Mouse (Mus musculus) embryo, embryonic 11 days (tissue): ENCODE measurements at regions not wholly inside any gene's neighbourhood (a gene's known extent, or its start where the extent isn't known, plus 50 kb on each side); places are given as distances from the start of the nearest gene placed in this dataset.

ENCODE experiments used
- DNase-seq: peaks from one replicate; pipeline ENCODE4 v3.0.0-alpha.2; 2015

DNA sequence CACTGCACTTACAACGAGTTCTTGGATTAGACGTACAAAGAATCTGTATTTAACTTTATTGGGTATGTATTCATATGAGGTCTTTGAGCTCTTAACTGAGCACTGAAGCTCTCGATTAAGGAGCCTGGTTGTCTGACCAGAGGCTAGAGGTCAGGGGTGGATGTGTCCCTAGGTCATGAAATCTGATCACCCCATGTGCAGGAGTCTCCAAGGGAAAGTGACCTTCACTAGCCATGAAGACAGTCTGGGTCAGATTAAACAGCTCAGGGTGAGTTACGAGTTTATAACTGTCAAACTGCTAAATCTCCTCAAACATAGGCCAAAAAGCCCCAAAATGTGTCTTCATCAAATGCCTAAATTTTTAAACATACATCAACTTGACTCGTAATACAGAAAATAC, 216.8 kb downstream of the Rchy1 start:
- no peak for DNase-seq

DNA sequence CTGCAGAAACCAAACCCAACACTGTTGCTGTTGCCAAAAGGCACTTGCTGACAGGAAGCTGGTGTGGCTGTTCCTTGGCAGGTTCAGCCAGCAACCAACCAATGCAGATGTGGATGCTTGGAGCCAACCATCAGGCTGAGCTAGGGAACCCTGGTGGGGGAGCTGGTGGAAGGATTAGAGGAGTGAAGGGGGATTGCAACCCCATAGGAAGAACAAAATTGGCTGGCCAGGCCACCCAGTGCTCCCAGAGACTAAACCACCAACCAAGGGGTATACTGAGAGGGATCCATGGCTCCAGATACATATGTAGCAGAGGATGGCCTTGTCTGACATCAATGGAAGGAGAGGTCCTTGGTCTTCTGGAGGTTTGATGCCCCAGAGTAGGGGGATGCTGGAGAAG, 218.5 kb downstream of the Rchy1 start:
- DNase-seq = no peak

DNA sequence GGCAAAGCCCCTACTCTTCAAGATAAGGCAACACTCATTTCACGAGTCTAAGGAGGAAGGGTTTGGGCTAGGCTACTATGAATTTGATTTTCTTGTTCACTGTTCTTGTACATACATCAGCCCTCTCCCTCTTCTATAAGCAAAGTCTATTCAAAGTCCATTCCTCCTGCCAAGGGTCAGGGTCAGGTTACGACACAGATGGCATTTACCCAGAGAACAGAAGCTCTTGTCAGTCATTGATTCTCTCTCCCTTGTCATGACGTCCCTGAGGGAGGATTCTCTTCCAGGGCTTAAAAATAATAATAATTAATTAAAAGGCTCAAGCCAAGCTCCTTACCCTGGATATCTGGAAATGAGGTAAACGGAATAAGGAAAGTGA, 222.7 kb downstream of the Rchy1 start:
- DNase-seq = peak; percentile 50

GRCm38 (mm10) chr5:91739433-91740158, 222.2 kb downstream of the Parm1 start:
- peak; percentile 41 for DNase-seq

DNA sequence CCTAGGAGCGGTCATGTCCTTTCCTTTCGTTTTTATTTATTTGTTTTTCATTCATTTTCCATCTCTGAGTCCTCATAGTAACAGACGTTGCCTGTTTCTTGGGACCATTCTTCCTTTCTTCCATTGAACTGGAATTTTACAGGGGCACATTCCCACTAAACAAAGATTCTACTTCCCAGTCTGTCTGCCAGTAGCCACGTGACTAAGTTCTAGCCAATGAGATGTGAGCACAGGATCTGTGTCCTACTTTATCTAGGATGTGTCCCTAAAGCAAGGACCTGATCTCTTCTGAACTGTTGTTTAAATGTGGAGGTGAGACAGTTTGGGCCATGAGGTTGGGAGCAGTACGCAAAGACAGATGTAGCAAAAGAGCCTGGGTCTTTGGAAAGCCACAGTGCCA, 214.6 kb downstream of the Parm1 start:
- no peak for DNase-seq

GRCm38 (mm10) chr5:91731155-91731554, 213.7 kb downstream of the Parm1 start:
- no peak for DNase-seq

- no peak for DNase-seq
Measured at GRCm38 (mm10) chr5:91729868-91730267, 212.5 kb downstream of the Parm1 start.

DNA sequence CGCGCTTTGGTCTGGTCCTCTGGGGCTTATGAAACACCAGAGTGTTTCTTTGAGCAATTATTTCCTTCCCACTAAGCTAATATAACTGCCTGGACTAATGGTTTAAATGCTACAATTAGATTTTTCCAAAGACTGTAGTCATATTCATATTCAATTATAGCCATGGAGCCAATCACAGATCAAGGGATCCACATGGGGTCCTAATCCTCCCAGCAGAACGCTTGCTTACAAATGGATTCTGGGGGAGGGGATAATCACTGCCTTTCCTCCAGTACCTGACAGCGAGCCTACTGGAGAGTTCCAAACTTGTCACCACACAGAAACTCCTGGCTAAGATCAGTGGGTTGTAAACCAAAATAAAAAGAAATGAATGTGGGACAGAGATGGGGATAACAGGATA, 212.0 kb downstream of the Parm1 start:
- no peak for DNase-seq

GRCm38 (mm10) chr5:91727448-91727847, 210.0 kb downstream of the Parm1 start:
- DNase-seq = no peak

DNA sequence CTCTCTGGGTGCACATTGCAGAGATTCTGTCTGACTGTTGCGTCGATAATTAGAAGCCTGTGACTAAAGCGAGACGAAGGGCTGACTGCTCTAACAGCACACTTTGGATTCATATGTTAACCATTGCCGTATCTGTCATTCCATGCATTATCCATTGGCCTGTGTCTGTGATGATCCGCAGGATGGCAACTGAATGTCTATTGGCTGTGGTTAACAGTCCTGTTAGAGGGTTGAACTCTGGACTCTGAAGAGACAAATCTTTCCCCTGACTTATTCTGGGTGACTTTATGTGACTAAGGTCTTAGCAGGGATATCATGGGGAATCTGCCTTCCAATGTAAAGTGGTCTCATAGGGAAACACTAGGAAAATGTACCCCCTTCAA, 208.7 kb downstream of the Parm1 start:
- DNase-seq = no peak

DNA sequence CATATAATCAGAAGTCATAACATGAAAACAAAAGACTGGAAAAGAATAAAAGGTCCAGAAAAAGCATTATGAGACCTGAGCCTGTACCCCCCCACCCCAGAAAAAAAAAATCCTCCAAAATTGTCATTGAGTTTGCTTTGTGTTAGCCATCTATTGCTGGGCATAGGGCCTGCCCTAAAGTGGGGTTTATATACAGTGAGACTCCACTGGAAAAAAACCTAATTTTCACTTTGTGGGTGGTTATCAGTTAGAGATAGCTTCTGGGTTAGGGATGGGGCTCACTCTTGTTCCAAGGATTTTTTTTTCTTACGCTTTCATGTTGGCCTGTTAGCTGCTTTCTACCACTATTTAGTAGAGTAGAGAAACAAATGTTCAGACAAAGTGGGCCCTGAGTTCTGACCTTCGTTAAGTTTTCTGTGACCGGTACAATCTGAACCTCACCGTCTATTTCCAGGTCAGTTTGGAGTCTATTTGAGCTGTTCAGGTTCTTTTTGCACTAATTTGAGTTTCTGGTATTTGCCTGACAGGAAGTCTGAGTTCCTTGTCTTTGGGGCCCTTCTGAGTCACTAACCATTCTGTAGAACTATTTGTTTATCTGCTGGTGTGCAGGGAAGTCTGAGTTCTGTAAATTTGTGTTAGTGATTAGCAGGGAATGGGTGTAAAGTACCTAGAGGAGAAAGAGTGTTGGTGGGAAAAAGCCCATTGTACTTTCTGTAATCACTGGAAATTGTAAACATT, 208.1 kb downstream of the Parm1 start:
- DNase-seq = no peak

DNA sequence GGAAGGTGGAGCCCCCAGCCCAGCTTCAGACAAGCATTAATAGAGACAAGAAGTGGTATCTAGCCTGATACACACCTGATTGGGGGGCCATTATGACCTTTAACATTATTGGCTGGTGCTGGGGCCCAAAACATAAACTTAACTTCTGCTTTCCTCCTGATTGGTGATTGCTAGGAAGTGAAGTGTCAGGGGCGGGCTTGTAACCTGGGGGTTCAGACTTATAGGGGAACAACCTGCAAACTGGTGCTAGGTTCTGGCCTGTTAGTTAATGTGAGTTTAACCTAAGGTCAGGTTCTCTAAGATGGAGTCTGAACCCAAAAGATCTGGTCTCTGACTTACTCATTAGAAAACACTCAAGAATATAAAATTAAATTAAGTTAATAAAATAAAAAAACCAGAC, 207.5 kb downstream of the Parm1 start:
- DNase-seq = no peak

DNA sequence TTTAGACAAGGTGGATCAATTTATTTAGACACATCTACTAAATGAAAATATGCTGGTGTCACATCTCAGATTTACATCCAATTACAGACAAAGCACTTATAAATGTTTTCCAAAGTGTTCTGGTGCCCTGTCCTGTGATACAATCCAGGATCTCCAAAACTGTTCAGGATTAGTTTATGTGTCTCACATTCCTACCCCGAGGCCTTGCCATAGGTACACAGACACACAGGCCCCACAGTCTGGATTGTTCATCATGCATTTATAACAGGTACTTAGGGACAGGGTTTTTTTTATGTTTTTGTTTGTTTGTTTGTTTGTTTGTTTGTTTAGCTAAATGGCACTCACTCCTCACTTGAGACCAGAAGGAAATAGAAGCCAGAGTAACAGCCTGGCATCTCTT, 206.0 kb downstream of the Parm1 start:
- DNase-seq = no peak

DNA sequence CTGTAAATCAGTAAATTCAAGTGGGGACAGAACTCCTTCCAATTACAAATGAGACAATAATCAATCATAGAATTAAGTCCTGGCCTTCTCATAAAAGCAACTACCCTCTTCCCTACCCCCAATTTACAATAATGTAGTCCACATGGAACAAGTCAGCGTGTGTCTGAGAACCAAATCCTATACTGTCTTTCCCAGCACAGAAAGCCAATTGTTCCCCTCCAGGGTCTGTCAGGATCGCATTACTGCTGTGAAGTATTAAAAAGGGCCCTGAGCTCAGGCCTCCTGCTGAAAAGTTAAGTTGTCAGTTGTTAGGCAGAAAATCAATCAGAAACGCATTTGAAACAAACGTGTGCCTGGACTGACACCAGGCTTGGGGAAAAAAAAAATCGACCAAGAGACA, 205.6 kb downstream of the Parm1 start:
- peak; percentile 75 for DNase-seq

GRCm38 (mm10) chr5:91722403-91722802, 205.0 kb downstream of the Parm1 start:
- DNase-seq = no peak

- DNase-seq = no peak
Measured at GRCm38 (mm10) chr5:91721231-91722096, 204.0 kb downstream of the Parm1 start.

GRCm38 (mm10) chr5:91713020-91713419, 195.6 kb downstream of the Parm1 start:
- DNase-seq = no peak

GRCm38 (mm10) chr5:91709494-91710286, 192.3 kb downstream of the Parm1 start:
- no peak for DNase-seq

- no peak for DNase-seq
Measured at GRCm38 (mm10) chr5:91708149-91708548, 190.7 kb downstream of the Parm1 start.

DNA sequence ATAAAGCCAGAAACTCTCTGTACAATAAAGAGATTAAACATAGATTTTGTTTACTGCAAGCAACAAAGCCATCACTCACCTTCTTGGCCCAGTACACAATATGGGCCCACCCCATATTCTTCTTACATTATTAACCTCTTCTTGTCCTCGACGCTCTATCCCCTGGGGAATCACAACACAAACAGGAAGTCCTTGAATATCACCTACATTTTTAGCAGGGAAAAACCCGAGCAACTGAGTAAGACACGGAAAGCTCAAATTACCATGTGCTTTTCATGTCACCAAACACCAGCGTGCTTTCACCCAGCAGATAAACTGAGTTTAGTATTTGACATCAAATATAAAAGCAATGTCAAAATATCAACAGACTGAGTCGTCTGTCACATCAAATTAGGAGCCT, 179.7 kb downstream of the Parm1 start:
- no peak for DNase-seq

GRCm38 (mm10) chr5:91696532-91696931, 179.1 kb downstream of the Parm1 start:
- DNase-seq = no peak

DNA sequence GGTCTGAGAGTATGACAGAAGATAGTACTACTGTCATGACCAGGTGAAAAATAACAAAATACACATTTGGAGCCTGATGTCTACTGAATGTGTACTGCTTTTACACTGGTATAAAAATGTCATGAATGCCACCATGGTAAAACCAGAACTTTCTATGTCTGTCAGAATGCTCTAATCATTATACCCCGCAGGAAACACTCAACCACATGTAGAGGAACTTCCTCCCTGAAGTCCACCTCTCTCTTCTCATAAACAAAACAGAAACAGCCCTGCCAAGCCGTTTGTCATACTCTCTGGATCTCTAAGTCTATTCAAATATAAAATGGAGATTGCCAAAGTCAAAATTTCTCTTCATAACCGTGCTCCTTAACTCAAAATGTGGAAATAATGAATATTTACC, 178.2 kb downstream of the Parm1 start:
- DNase-seq = no peak

DNA sequence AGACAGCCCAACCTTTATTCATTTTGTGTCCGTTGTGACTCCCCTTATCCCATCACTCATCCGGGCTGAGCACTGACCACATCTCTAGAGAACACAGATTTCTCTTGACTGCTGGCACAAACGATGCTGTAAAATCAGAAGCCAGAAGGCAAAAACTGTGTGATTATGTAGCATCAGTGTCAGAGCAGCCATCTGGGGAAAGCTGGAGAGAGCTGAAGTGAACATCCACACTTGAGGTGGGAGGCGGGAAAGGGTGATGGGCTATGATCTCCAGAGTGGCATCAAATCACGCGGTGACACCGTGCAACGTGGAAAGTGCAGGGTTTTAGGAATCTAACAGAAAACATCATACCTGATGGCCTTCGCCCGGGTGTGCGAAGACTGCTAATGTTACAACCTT, 175.9 kb downstream of the Parm1 start:
- no peak for DNase-seq
